Mouse (Mus musculus) left cerebral cortex, postnatal 4 days (tissue): ENCODE data around the gene Rnf216. TPM values are rescaled to one million over a fixed set of nuclear protein-coding genes. Genes with fewer than 3 reads are reported as not detected.

Source experiments
- microRNA-seq: library from miRNA; unstranded; fragments of <30 nt; microRNA quantifications from one replicate; pipeline ENCODE4 v1.2.0, GENCODE M21; 2022
- total RNA-seq, 2 experiments: library from RNA; stranded (reverse); gene quantifications; 2 replicates each; pipeline ENCODE4 v1.2.3; 2021

Gene Rnf216
- total RNA-seq, 2 experiments from 2014 or later = 41.9 to 42.5 TPM

Small RNA genes within 50 kb of the gene (microRNA-seq; reads per million reads assigned to microRNA genes)
- gene Gm44405 = not detected

Other genes starting within 250 kb of the Rnf216 start
- gene Fbxl18, start 217.6 kb downstream of the Rnf216 start, total RNA-seq = 10 to 100 TPM; 34.6 to 35.8 TPM
- gene Actb, start 206.2 kb downstream of the Rnf216 start, total RNA-seq = 1,000 to 10,000 TPM; 5,289 to 5,459 TPM
- 100 to 1,000 TPM; 530 to 553 TPM for gene Fscn1, start 152.7 kb downstream of the Rnf216 start, total RNA-seq
- under 1 TPM; 0.06 to 0.18 TPM for gene Olfr718-ps1, start 34.6 kb upstream of the Rnf216 start, total RNA-seq
- 10 to 100 TPM; 19.6 to 25.5 TPM for gene Rbak, start 67.8 kb upstream of the Rnf216 start, total RNA-seq
- gene Spdye4b, start 68.0 kb upstream of the Rnf216 start, total RNA-seq = under 1 TPM in 1 of 2 experiments, not detected in 1; 0.18 TPM
- gene Spdye4a, start 113.9 kb upstream of the Rnf216 start, total RNA-seq = not detected
- gene Zfp12, start 122.2 kb upstream of the Rnf216 start, total RNA-seq = 10 to 100 TPM; 24.9 to 29.5 TPM
- gene Zfp316, start 157.0 kb upstream of the Rnf216 start, total RNA-seq = 10 to 100 TPM; 29.5 to 30.2 TPM
- 10 to 100 TPM in 1 of 2 experiments, 1 to 10 TPM in 1; 8.5 to 10.1 TPM for gene Zfp853, start 180.6 kb upstream of the Rnf216 start, total RNA-seq
- gene E130309D02Rik, start 202.4 kb upstream of the Rnf216 start, total RNA-seq = 10 to 100 TPM; 26.0 to 29.9 TPM
- 10 to 100 TPM; 37.9 to 44.8 TPM for gene Zdhhc4, start 216.3 kb upstream of the Rnf216 start, total RNA-seq
- 1 to 10 TPM; 3.7 to 4.1 TPM for gene Grid2ip, start 244.3 kb upstream of the Rnf216 start, total RNA-seq